Mouse (Mus musculus): ENCODE measurements around the gene Slc25a45. TPM values are rescaled to one million over a fixed set of nuclear protein-coding genes. Genes with fewer than 3 reads are reported as not detected.
A peak's percentile ranks its signal among the peaks of the same experiment; 100 is the strongest.

Slc25a45 gene
- polyA plus RNA-seq (2012; rRNA removed), result 57.5 and 57.9 TPM in 2 replicates

DNA sequence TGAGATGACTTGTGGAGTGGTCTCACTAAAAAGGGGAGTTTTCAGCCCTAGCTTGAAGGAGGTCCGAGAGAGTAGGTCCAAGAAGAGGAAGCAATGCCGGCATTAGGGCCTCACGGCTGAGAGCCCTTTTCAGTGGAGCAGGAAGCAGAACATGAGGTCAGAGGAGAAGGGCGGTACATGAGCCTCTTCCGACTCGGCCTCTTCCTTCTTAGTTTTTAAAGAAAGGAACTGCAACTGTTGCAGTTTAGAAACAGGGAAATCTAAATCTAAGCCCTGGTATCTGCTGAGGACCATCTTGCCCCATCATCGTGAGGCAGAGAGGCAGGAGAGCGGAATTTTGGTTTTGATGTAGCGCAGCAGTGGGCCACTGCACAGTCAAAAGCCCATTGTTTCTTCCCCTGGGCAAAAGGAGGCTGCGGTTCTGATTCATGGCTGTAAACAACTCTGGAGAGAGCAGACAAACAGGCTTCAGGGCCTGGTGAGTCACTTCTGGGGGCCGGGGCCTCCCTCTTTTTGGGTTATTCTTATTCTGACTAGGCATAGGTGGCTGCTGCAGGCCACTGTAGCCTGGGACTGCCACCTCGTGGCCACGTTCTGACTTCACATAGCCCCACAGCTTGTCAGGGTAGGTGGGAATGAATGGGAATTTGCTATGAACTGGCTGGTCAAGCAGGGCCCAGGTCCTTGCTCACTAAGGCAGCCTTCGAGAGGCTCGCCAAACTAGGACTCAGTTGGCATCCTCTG is at the start of gene Slc25a45:
TSS of gene Slc25a45 (plus strand) at position 191 of the 744 bp plus-strand sequence.
- DNase-seq, result peak; percentile 79
- Histone ChIP-seq H3K27ac (ENCODE audit: control insufficient read depth, insufficient read depth, low read length) (peak within 1 kb of the TSS; percentile 91), H3K4me1 (replicated peaks; ENCODE audit: control insufficient read depth, insufficient read depth, low read length) (peaks cover 40% of the 10 kb centered on the region), H3K27me3 (ENCODE audit: control insufficient read depth, insufficient read depth, low read length) (no peaks in the 10 kb centered on the region), H3K4me3 (ENCODE audit: control insufficient read depth, insufficient read depth, low read length) (peak within 1 kb of the TSS; percentile 49), H3K36me3 (ENCODE audit: control insufficient read depth, insufficient read depth, low read length) (no peaks in the 10 kb centered on the region)
- TF ChIP-seq CTCF (IDR thresholded peaks at IDR 0.05; ENCODE audit: borderline replicate concordance, control insufficient read depth, extremely low read depth, insufficient read depth, low read length, poor library complexity) (peak; percentile 92), POLR2A (IDR thresholded peaks at IDR 0.05; ENCODE audit: control insufficient read depth, extremely low read depth, insufficient read depth, low read length, poor library complexity) (no peak)
- 8% methylated on average over 15 of the region's 15 CpGs for WGBS

DNA sequence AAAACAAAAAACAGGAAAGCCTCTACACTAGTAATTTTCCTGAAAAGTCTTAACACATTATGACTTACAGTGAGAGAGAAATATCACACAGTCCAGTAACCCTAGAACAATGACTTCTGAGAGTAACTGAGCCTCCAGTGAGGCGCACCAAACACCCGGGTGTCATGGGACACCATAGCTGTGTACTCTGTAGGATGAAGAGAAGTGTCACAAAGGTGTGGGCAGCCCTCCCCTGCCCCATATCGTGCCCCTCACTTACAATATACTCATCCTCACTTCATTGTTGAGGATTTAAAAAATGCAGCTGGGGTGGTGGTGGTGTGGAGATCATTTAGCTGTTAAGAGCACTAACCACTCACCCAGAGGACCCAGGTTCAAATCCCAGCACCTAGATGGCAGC is 49.5 kb upstream of the Slc25a45 start:
- TF ChIP-seq CTCF (IDR thresholded peaks at IDR 0.05; ENCODE audit: borderline replicate concordance, control insufficient read depth, extremely low read depth, insufficient read depth, low read length, poor library complexity), result no peak
- no peak for TF ChIP-seq POLR2A (IDR thresholded peaks at IDR 0.05; ENCODE audit: control insufficient read depth, extremely low read depth, insufficient read depth, low read length, poor library complexity)
- 94% methylated on average over 3 of the region's 3 CpGs for WGBS
- H3K27me3 ChIP-seq (ENCODE audit: control insufficient read depth, insufficient read depth, low read length), result no peaks in the 10 kb centered on the region
- H3K4me3 ChIP-seq (ENCODE audit: control insufficient read depth, insufficient read depth, low read length), result no peak overlapping the region
- H3K4me1 ChIP-seq (replicated peaks; ENCODE audit: control insufficient read depth, insufficient read depth, low read length), result peaks cover 27% of the 10 kb centered on the region
- no peak for DNase-seq
- peaks cover 11% of the 10 kb centered on the region for H3K36me3 ChIP-seq (ENCODE audit: control insufficient read depth, insufficient read depth, low read length)
- no peak overlapping the region for H3K27ac ChIP-seq (ENCODE audit: control insufficient read depth, insufficient read depth, low read length)

GRCm38 (mm10) chr19:5828905-5829304 is 48.7 kb upstream of the Slc25a45 start:
- peaks cover 28% of the 10 kb centered on the region for H3K4me1 ChIP-seq (replicated peaks; ENCODE audit: control insufficient read depth, insufficient read depth, low read length)
- peaks cover 11% of the 10 kb centered on the region for H3K36me3 ChIP-seq (ENCODE audit: control insufficient read depth, insufficient read depth, low read length)
- DNase-seq, result no peak
- no peak overlapping the region for H3K27ac ChIP-seq (ENCODE audit: control insufficient read depth, insufficient read depth, low read length)
- 93% methylated on average over 7 of the region's 7 CpGs for WGBS
- no peaks in the 10 kb centered on the region for H3K27me3 ChIP-seq (ENCODE audit: control insufficient read depth, insufficient read depth, low read length)
- TF ChIP-seq POLR2A (IDR thresholded peaks at IDR 0.05; ENCODE audit: control insufficient read depth, extremely low read depth, insufficient read depth, low read length, poor library complexity) (no peak), CTCF (IDR thresholded peaks at IDR 0.05; ENCODE audit: borderline replicate concordance, control insufficient read depth, extremely low read depth, insufficient read depth, low read length, poor library complexity) (no peak)
- no peak overlapping the region for H3K4me3 ChIP-seq (ENCODE audit: control insufficient read depth, insufficient read depth, low read length)

DNA sequence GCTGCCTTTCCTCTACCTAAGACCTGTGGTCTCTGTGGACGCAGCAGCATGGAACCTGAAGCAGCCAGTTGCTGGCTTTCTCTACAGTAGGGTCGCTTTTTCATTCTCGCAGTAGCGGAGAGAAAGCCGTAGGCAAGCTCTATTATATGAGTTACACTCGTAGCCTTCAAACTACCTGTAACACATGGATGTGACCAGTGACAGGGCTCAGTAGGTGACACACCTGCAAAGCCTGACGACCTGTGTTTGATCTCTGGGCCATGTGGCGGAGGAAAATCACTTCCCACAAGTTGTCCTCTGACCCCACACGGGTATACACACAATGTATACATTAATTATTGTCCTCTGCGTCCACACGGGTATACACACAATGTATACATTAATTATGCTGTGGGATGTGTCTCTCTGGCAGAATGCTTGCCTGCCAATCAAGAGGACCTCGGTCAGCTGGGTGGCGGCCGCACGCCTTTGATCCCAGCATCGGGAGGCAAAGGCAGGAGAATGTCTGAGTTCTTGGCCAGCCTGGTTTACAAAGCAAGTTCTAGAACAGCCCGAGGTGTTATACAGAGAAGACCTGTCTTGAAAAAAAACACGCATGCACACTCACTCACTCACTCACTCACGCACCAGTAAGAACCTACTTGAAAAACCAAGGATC is 47.5 kb upstream of the Slc25a45 start:
- Histone ChIP-seq H3K4me1 (replicated peaks; ENCODE audit: control insufficient read depth, insufficient read depth, low read length) (peaks cover 22% of the 10 kb centered on the region), H3K27ac (ENCODE audit: control insufficient read depth, insufficient read depth, low read length) (no peak overlapping the region), H3K36me3 (ENCODE audit: control insufficient read depth, insufficient read depth, low read length) (peaks cover 11% of the 10 kb centered on the region), H3K4me3 (ENCODE audit: control insufficient read depth, insufficient read depth, low read length) (no peak overlapping the region), H3K27me3 (ENCODE audit: control insufficient read depth, insufficient read depth, low read length) (no peaks in the 10 kb centered on the region)
- no peak for DNase-seq
- WGBS, result 96% methylated on average over 19 of the region's 19 CpGs
- TF ChIP-seq POLR2A (IDR thresholded peaks at IDR 0.05; ENCODE audit: control insufficient read depth, extremely low read depth, insufficient read depth, low read length, poor library complexity), result no peak
- no peak for TF ChIP-seq CTCF (IDR thresholded peaks at IDR 0.05; ENCODE audit: borderline replicate concordance, control insufficient read depth, extremely low read depth, insufficient read depth, low read length, poor library complexity)

DNA sequence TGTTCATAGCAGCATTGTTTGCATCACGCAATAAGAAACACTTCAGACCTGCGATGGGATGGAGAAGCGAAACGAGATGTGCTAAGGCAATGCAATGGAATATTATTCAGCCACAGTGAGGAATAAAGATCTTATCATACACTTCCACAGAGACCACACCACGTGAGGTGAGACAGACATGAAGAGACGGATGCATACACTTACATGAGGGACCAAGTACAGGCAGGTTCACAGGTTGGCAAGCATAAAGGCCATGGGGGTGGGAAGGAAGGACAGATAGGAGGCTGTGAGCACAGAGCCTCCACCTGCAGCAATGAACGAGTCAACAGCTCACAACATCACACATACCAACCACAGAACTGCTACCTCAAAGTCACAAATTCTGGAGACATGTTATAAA is 46.8 kb upstream of the Slc25a45 start:
- peaks cover 24% of the 10 kb centered on the region for H3K4me1 ChIP-seq (replicated peaks; ENCODE audit: control insufficient read depth, insufficient read depth, low read length)
- no peak for DNase-seq
- WGBS, result 89% methylated on average over 7 of the region's 7 CpGs
- H3K27me3 ChIP-seq (ENCODE audit: control insufficient read depth, insufficient read depth, low read length), result no peaks in the 10 kb centered on the region
- TF ChIP-seq POLR2A (IDR thresholded peaks at IDR 0.05; ENCODE audit: control insufficient read depth, extremely low read depth, insufficient read depth, low read length, poor library complexity) (no peak), CTCF (IDR thresholded peaks at IDR 0.05; ENCODE audit: borderline replicate concordance, control insufficient read depth, extremely low read depth, insufficient read depth, low read length, poor library complexity) (no peak)
- H3K27ac ChIP-seq (ENCODE audit: control insufficient read depth, insufficient read depth, low read length), result no peak overlapping the region
- H3K4me3 ChIP-seq (ENCODE audit: control insufficient read depth, insufficient read depth, low read length), result no peak overlapping the region
- peaks cover 11% of the 10 kb centered on the region for H3K36me3 ChIP-seq (ENCODE audit: control insufficient read depth, insufficient read depth, low read length)

DNA sequence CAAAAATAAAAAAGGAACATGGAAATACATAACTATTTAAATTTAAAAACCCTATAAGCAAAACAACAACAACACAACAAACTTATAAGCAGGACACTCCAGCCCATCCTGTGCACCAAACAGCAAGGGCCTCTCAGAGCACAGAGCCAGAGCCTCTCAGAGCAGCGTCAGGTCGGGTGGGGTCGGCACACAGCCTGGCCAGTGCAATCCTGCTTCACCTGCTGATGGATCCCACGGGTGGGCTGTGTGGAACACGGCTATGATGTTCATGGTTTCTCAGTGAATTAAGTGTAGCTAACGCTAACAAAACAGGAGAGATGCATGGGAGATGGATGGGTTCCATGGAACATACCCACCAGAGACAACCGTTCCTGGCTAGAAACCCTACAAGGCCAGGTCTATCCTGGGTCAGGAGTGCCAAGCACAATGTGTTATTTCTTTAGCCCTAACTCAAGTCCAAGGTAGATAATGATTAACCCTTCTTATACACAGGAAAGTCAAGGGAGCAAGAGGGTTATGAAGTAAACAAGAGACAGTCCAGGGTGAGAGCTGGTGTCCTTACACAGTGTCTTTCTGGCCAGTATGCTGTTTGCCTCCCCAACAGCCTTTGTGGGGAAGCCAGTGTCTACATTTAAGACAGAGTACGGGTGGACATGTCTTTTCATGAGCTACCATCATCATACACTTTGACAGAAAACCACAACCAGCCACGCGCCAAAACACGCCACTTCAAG is 46.2 kb upstream of the Slc25a45 start:
- WGBS, result 88% methylated on average over 11 of the region's 11 CpGs
- Histone ChIP-seq H3K27me3 (ENCODE audit: control insufficient read depth, insufficient read depth, low read length) (no peaks in the 10 kb centered on the region), H3K4me3 (ENCODE audit: control insufficient read depth, insufficient read depth, low read length) (no peak overlapping the region), H3K36me3 (ENCODE audit: control insufficient read depth, insufficient read depth, low read length) (peaks cover 11% of the 10 kb centered on the region), H3K27ac (ENCODE audit: control insufficient read depth, insufficient read depth, low read length) (no peak overlapping the region), H3K4me1 (replicated peaks; ENCODE audit: control insufficient read depth, insufficient read depth, low read length) (peaks cover 22% of the 10 kb centered on the region)
- no peak for TF ChIP-seq POLR2A (IDR thresholded peaks at IDR 0.05; ENCODE audit: control insufficient read depth, extremely low read depth, insufficient read depth, low read length, poor library complexity)
- no peak for DNase-seq

Data from thymus, adult 2 months (tissue).